Mouse (Mus musculus) right cerebral cortex, adult 2 months (tissue): ENCODE measurements at regions not wholly inside any gene's neighbourhood (a gene's known extent, or its start where the extent isn't known, plus 50 kb on each side); places are given as distances from the start of the nearest gene placed in this dataset.

Experiments used
- DNase-seq, 2 experiments: peaks; one replicate each; pipeline ENCODE4 v3.0.0; 2021 to 2022; ENCODE audit warnings: low spot score in 2 of 2

DNA sequence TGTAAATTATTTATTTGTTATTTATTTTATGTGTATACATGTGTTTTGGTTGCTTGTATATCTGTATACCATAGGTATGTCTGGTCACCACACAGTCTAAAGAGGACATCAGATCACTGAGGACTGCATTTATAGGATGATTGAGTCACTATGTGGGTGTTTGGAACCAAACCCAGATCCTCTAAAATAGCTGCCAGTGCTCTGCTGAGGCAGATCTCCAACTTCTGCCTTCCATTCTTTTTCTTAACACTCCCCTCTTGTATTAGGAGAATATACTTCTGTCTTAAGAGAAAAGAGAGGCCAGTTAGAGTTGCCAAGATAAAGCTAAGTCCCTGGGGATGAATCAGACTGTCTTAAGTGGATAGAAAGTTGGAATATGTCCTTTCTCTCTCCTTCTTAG lies 424.2 kb downstream of the Cntn6 start:
- DNase-seq = peak; percentile 30 to 35

DNA sequence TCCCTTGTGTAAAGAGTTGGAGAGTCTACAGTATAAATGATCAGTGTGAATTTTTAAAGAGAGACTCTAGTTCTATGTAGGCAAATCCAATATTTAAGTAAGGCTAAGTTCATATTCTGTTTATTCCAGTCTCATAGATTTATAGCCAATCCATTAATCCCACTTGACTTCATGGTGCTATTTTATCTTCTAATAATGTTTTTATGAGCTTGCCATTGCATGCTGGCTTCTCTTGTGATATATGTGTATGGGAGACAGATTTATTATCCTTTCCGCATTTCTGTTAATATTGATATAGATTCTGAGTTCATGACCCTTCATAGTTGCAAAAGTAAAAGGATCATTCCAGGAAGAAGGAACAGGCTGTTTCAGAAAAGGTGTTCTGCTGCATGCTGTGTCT lies 430.0 kb downstream of the Cntn6 start:
- DNase-seq = no peak

DNA sequence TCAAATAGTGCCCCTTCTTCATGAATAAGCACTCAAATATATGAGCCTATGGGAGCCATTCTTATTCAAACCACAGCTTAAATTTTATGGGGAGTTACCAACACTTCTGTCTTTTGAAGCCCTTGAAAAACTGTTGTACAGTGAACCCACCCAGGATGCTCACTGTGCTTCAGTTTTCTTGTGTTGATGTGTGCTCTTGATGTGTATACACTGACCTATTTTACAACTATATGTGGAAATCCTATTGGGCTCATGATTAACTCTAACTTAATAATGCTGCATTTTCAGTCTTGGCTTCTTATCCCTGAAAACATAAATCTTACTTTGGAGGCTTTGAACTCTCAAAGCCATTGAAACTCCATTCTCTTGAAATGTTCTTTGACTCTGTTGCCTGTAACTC lies 433.5 kb downstream of the Cntn6 start:
- no peak for DNase-seq

DNA sequence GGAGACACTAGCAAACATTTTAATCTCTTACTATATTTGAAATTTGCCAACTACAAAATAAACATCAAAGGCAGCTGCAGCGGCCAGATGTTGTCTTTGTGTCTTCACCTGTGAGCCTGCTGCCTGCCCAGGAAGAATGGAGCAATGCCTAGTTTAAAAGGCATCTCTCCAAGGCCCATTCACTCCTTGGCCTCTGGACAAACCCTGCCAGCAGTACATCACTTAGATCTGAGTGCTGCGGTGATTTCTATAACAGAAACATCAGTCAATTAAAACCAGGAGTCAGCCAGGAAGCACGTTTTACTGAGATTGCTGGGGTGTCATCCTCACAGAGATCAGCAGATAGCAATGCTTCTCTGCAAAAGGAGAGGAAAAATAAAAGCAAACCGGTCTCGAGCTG lies 437.7 kb downstream of the Cntn6 start:
- DNase-seq = no peak

DNA sequence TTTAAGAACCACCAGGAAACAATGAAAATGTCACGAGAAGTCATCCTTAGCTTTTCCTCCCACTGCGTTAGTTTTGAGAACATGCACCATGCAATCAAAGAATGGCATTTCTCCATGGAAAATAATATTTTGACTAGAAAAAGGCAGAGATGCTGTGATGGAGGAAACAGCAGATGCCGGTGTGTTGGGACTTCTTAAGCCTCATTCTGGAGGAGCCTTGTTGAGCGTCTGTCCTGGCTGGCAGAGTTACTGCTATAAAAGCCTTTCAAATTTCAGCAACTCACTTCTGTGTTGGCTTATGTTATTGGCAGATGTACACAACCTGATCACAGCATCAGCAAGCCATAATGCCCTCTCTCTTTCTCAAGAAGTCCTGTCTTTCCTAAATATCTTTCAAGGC lies 439.6 kb downstream of the Cntn6 start:
- DNase-seq = no peak

DNA sequence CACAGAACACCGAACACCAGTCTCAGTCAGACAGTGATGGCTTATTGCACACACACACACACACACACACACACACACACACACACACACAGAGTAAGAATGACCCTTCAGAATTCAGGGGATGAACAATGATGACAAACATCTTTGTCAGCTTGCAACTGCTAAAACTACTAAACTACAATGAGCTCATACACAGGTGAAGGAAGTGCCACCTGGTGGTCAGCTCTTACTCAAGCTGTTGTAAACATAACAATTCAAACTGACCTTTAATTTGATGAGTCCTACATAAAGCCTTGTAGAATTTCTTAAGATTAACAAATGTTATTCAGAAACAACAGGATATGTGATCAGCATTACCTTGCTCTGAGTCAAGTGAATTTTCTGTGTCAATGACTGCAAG lies 446.5 kb downstream of the Cntn6 start:
- no peak for DNase-seq

DNA sequence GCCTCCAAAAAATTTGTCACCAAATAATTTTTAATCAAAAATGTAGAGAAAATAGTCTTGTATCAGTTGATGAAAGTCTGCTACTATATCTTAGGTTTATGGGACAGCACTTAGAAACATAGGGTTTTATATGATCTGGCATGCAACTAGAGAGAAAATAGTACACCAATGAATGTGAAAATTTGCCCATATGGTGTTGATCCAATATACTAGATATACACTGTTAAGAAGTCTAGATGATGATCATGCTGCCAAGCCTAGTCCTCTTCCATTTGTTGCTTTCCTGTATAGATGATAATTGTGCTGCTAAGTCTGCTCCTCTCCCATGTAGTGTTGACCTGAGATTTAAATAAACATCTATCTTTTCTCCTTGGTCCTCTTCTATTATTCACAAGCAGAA lies 481.9 kb downstream of the Cntn6 start:
- DNase-seq = no peak

DNA sequence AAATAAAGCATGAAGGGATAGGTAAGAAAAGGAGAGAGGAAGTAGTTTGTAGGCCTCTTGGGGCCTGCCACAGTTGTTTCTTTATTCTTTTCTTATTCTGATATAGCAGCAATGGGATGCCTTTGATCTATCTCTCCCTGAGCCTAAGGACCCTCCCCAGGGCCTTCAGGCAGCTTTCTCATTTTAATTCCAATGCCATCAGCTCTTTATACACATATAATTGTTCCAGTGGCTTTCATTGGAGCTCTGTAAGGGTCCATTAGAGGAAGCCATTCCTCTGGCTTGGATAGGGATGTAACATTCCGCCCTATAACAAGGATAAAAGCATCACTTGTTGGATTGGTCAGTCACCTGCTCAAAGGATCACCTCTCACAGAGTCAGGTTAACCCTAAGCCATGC lies 491.6 kb downstream of the Cntn6 start:
- no peak for DNase-seq

DNA sequence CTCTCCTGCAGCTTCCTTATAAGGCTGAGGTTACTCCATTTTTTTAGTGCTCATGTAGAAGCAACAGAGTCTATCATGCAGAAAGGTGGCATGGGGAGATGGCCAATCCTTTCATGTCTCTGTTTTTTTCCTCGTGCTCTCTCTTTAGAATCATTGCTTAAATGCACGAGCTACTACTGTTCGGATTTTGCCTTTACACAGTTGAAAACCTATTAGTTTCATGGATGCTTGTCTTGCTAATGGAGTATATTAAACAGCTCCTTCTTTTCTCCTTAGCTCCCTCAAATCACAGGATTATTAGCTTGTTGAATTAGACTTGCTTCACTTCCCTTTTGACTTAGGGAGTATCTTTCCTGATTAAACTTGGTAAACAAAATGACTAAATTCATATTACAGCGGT lies 497.3 kb downstream of the Cntn6 start:
- no peak for DNase-seq

DNA sequence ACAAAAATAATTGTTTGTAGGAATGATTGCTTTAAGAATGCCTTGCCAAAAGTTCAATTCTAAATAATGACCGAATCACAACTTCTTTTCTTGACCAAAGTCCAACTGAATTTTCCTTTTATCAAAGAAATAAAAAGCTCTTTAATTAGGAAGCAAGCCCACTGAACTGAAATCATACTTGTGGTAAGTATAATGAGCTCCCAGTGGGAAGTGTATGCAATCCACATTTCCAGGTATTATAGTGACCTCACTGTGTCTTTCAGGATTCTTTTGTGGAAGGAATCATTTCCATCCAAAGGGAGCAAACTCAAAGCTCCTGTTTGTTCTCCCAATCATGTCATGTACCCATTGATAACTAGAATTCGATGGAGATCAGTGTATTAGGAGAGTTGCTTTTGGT lies 497.8 kb downstream of the Cntn6 start:
- DNase-seq = no peak

DNA sequence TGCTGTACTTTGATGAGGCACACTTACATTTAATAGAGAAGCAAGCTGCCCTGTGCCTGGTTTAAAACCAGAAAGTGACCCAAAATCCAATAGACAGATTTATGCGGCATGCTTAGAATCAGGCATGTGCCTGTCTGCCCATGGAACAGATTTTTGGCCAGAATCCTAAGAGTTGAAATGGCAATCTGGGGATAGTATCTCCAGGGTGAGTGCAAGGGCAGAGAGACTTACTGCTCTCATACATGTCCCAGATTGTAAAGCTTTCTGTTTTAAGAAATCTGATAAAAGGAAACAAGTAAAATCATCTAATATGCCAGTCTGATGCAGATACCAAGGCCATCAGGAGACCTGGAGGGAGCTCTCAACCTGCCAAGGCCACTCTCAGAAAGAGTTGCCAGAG lies 507.0 kb downstream of the Cntn6 start:
- no peak for DNase-seq

DNA sequence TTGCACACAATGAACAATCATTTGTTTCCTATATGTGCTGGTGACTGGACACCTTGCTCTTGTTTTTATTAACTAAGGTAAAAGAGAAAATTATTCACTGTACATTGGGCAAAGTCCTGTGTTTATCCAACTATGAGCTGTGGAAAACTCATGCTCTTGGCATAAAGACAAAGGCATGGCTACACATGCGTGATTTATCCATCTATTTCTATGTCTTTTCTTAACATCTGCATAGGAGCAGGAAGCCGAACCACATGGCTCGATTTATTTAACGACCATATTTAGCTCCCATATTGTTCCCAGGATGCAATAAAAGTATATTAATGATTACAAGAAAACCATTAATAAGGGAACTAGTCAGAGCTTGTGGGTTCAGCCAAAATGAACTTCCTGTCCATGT lies 528.1 kb downstream of the Cntn6 start:
- no peak for DNase-seq

DNA sequence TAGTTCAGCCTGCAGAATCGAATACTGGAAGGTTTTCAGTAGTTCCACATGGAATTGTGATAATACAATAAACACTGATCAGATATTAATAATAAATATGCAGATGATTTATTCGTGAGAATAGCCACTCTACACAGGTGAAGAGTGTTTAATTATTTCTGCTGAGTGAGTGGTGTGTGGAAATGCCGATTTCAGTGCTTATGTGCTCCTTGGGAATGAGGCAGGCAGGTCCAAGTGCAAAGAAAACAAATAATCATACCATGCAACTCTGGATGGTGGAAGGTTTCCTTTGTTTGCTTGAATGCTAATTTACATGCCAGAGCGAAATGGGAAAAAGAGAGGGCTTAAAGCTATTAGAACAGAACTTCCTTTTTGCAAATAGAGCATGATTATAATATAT lies 528.6 kb downstream of the Cntn6 start:
- DNase-seq = no peak

DNA sequence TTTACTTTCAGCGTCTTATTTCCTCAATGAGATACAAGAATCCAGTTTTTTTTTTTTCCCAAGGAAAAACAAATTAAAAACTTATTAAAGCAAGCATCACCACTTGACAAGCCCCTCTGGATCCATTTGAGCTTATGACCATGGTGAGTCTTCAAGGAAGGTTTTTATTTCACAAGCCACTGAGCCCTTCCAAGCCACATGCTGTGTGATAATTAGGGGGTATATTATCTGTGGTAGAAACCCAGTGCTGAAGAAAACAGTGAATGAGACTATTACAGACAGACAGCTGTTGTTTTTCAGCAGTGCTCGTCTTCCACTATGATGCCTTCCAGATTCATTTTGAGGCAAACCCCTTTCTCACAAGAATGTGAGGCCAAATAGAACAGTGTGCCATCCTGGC lies 573.6 kb downstream of the Cntn6 start:
- no peak for DNase-seq

DNA sequence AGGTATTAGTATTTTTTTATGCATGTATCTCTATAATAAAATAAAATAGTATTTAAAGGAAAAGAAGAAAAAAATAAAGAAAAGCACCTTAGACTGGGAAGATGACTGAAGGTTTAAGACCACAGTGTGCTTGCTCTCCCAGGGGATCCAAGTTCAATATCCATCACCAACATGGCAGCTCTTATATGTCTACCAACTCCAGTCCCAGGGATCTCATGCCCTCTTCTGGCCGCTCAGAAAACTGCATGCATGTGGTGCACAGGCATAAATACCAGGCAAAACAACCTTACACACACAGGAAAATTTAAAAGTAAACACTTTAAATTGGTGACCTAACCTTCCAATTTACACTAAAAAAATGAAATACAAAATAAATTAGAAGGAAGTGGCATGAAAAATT lies 586.6 kb upstream of the Cntn4 start:
- peak; percentile 11 to 16 for DNase-seq
